8 mouse cellular contexts compared by ENCODE assay signal in the genomic region with DNA sequence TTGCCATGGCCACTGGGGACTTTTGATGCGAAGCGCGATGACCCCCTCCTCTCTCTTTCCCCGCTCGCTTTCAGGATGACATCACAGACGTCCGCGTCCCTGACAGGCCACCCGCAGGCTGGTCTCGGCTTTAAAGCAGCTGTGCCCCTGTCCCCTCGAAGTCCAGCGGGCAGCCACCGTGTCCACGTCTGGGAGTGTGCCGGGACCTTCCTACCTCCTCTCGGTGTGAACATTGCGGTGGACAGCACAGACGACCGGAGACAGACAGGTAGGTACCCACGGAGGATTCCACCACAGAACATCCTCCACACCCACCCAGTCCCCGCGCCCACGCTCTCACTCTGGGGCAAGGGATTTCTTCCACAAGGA. TPM values are rescaled to one million over a fixed set of nuclear protein-coding genes. Genes with fewer than 3 reads are reported as not detected.
A peak's percentile ranks its signal among the peaks of the same experiment; 100 is the strongest.
DNase-seq lines count a peak whose midpoint lies in the region; ATAC-seq and TF ChIP-seq lines count a peak whose summit lies in the region.

No protein-coding gene starts in this region.

- peak overlapping the region; percentile 34 for H3K4me3 ChIP-seq in cerebellum, adult 2 months (replicated peaks; ENCODE audit: insufficient read depth, low read depth, low read length)
- H3K4me3 ChIP-seq in lung, embryonic 16.5 days (ENCODE audit: low read length), result peak overlapping the region; percentile 15; the same call in 1 of the 2 replicates
- peak overlapping the region; percentile 64 for H3K4me3 ChIP-seq in hindbrain, embryonic 16.5 days (ENCODE audit: low read length)
- peak overlapping the region; percentile 75 for H3K4me3 ChIP-seq in midbrain, embryonic 16.5 days (ENCODE audit: low read depth, low read length)

- TF ChIP-seq POLR2A in cerebellum, adult 2 months (IDR thresholded peaks at IDR 0.05; ENCODE audit: borderline replicate concordance, insufficient read depth, low read length), result no peak

- no peaks in the 10 kb centered on the region for H3K9me3 ChIP-seq in lung, embryonic 16.5 days (ENCODE audit: control insufficient read depth, low read length)
- H3K9me3 ChIP-seq in hindbrain, embryonic 16.5 days (ENCODE audit: control insufficient read depth, low read length), result no peaks in the 10 kb centered on the region
- H3K9me3 ChIP-seq in midbrain, embryonic 16.5 days (replicated peaks; ENCODE audit: control insufficient read depth, low read length, poor library complexity, severe bottlenecking), result no peaks in the 10 kb centered on the region

- WGBS in cerebellum, adult 2 months, result under 1% methylated on average over 23 of the region's 23 CpGs
- 1% methylated on average over 23 of the region's 23 CpGs for WGBS in lung, embryonic 16.5 days
- WGBS in hindbrain, embryonic 16.5 days, result 2% methylated on average over 21 of the region's 23 CpGs
- WGBS in midbrain, embryonic 16.5 days, result under 1% methylated on average over 18 of the region's 23 CpGs

- peak overlapping the region; percentile 33 for H3K4me2 ChIP-seq in lung, embryonic 16.5 days (ENCODE audit: low read depth, low read length)
- peak overlapping the region; percentile 77 for H3K4me2 ChIP-seq in hindbrain, embryonic 16.5 days (ENCODE audit: low read length)
- H3K4me2 ChIP-seq in midbrain, embryonic 16.5 days (ENCODE audit: low read length), result peak overlapping the region; percentile 61

- ATAC-seq in cerebellum, adult (ENCODE audit: insufficient number of reproducible peaks, low FRiP score, low TSS enrichment), result no peak; the same call in 1 of the 2 replicates
- ATAC-seq in lung, embryonic 16.5 days (ENCODE audit: low read depth), result 0 out of 2 replicates have a peak, but pooled peaks have one; percentile 26
- peak; percentile 82 for ATAC-seq in hindbrain, embryonic 16.5 days
- ATAC-seq in midbrain, embryonic 16.5 days, result peak; percentile 77
- no peak for ATAC-seq in monocyte, adult 5-6 weeks (replicated peaks; ENCODE audit: insufficient number of reproducible peaks, low FRiP score, low TSS enrichment, poor library complexity, severe bottlenecking)

- no peak for DNase-seq in cerebellum, adult 2 months
- no peak for DNase-seq in lung, postnatal 36 days
- no peak for DNase-seq in natural killer cell, adult 2 months (ENCODE audit: low spot score in 2 of 2)

- H3K27ac ChIP-seq in cerebellum, adult 2 months (ENCODE audit: insufficient read depth, low read length), result no peak overlapping the region
- no peak overlapping the region for H3K27ac ChIP-seq in lung, embryonic 16.5 days (ENCODE audit: low read length)
- H3K27ac ChIP-seq in hindbrain, embryonic 16.5 days (ENCODE audit: low read depth, low read length), result peak overlapping the region; percentile 85
- peak overlapping the region; percentile 95 for H3K27ac ChIP-seq in midbrain, embryonic 16.5 days (ENCODE audit: low read length)

- TF ChIP-seq CTCF in cerebellum, adult 2 months (IDR thresholded peaks at IDR 0.05; ENCODE audit: borderline replicate concordance, insufficient read depth, low read depth, low read length), result no peak

- 0 out of 2 replicates have a peak, but pooled peaks cover 2% of the 10 kb centered on the region for H3K4me1 ChIP-seq in cerebellum, adult 2 months (ENCODE audit: control insufficient read depth, insufficient read depth, low read length)
- H3K4me1 ChIP-seq in lung, embryonic 16.5 days (replicated peaks; ENCODE audit: control insufficient read depth, insufficient read depth, low read length), result 0 out of 2 replicates have a peak, but pooled peaks cover 4% of the 10 kb centered on the region
- H3K4me1 ChIP-seq in hindbrain, embryonic 16.5 days (ENCODE audit: control insufficient read depth, insufficient read depth, low read depth, low read length), result peaks cover 37% of the 10 kb centered on the region
- peaks cover 38% of the 10 kb centered on the region for H3K4me1 ChIP-seq in midbrain, embryonic 16.5 days (ENCODE audit: control insufficient read depth, insufficient read depth, low read length)

- H3K27me3 ChIP-seq in cerebellum, adult 2 months (ENCODE audit: control insufficient read depth, insufficient read depth, low read length), result peaks cover 2% of the 10 kb centered on the region; the same call in 1 of the 2 replicates
- H3K27me3 ChIP-seq in lung, embryonic 16.5 days (ENCODE audit: control insufficient read depth, insufficient read depth, low read depth, low read length), result peaks cover 46% of the 10 kb centered on the region
- H3K27me3 ChIP-seq in hindbrain, embryonic 16.5 days (replicated peaks; ENCODE audit: control insufficient read depth, insufficient read depth, low read length), result no peaks in the 10 kb centered on the region
- H3K27me3 ChIP-seq in midbrain, embryonic 16.5 days (ENCODE audit: control insufficient read depth, insufficient read depth, low read depth, low read length), result no peaks in the 10 kb centered on the region

- no peaks in the 10 kb centered on the region for H3K36me3 ChIP-seq in lung, embryonic 16.5 days (ENCODE audit: control insufficient read depth, insufficient read depth, low read length)
- no peaks in the 10 kb centered on the region for H3K36me3 ChIP-seq in hindbrain, embryonic 16.5 days (ENCODE audit: control insufficient read depth, insufficient read depth, low read length)
- H3K36me3 ChIP-seq in midbrain, embryonic 16.5 days (ENCODE audit: control insufficient read depth, insufficient read depth, low read length), result no peaks in the 10 kb centered on the region

- H3K9ac ChIP-seq in lung, embryonic 16.5 days (ENCODE audit: low read length), result no peak overlapping the region
- H3K9ac ChIP-seq in hindbrain, embryonic 16.5 days (ENCODE audit: low read depth, low read length), result peak overlapping the region; percentile 74
- peak overlapping the region; percentile 72 for H3K9ac ChIP-seq in midbrain, embryonic 16.5 days (ENCODE audit: low read depth, low read length)

RNA-seq across cellular contexts. Expression of gene Aen, which starts 13.2 kb away (rescaled TPM):
- polyA plus RNA-seq in cerebellum, adult 2 months (2012; rRNA removed), result 23.7 and 27.2 TPM in 2 replicates
- polyA plus RNA-seq in lung, embryonic 16.5 days (2015; fragmentation: Nextera tagmentation; extraction: Ambion mirVana), result 27.6 TPM in 2 replicates
- 57.7 and 65.3 TPM in 2 replicates for polyA plus RNA-seq in hindbrain, embryonic 16.5 days (2015; fragmentation: Nextera tagmentation; extraction: Ambion mirVana)
- 48.5 and 54.0 TPM in 2 replicates for polyA plus RNA-seq in midbrain, embryonic 16.5 days (2015; fragmentation: Nextera tagmentation; extraction: Ambion mirVana)
- 30.6 to 58.9 TPM (median 31.2 TPM) in 3 replicates for total RNA-seq in monocyte, adult 5-6 weeks (2017)

RNA-seq across cellular contexts. Expression of gene Isg20, which starts 30.8 kb away (rescaled TPM):
- polyA plus RNA-seq in cerebellum, adult 2 months (2012; rRNA removed), result 1.8 and 3.0 TPM in 2 replicates
- polyA plus RNA-seq in lung, embryonic 16.5 days (2015; fragmentation: Nextera tagmentation; extraction: Ambion mirVana), result 12.8 and 21.5 TPM in 2 replicates
- 1.6 and 2.1 TPM in 2 replicates for polyA plus RNA-seq in hindbrain, embryonic 16.5 days (2015; fragmentation: Nextera tagmentation; extraction: Ambion mirVana)
- polyA plus RNA-seq in midbrain, embryonic 16.5 days (2015; fragmentation: Nextera tagmentation; extraction: Ambion mirVana), result 1.1 and 2.7 TPM in 2 replicates
- 25.2 to 43.8 TPM (median 37.3 TPM) in 3 replicates for total RNA-seq in monocyte, adult 5-6 weeks (2017)

RNA-seq across cellular contexts. Expression of gene Det1, which starts 35.4 kb away (rescaled TPM):
- polyA plus RNA-seq in cerebellum, adult 2 months (2012; rRNA removed), result 8.5 and 9.7 TPM in 2 replicates
- 16.9 and 17.7 TPM in 2 replicates for polyA plus RNA-seq in lung, embryonic 16.5 days (2015; fragmentation: Nextera tagmentation; extraction: Ambion mirVana)
- 9.9 and 12.1 TPM in 2 replicates for polyA plus RNA-seq in hindbrain, embryonic 16.5 days (2015; fragmentation: Nextera tagmentation; extraction: Ambion mirVana)
- polyA plus RNA-seq in midbrain, embryonic 16.5 days (2015; fragmentation: Nextera tagmentation; extraction: Ambion mirVana), result 14.0 and 14.1 TPM in 2 replicates
- total RNA-seq in monocyte, adult 5-6 weeks (2017), result 7.2 to 12.1 TPM (median 8.7 TPM) in 3 replicates

Comparison
In these comparisons a context has a peak if more than half of its experiments do, and no peak if none do; other contexts are left out.
1. H3K27ac ChIP-seq: peak in hindbrain, embryonic 16.5 days (single experiment) and midbrain, embryonic 16.5 days (single experiment); none in cerebellum, adult 2 months (single experiment) and lung, embryonic 16.5 days (single experiment).
2. H3K4me3 ChIP-seq: peak in every context shown above with its lines; median percentile 75 in midbrain, embryonic 16.5 days; 64 in hindbrain, embryonic 16.5 days; 34 in cerebellum, adult 2 months; 15 in lung, embryonic 16.5 days.
3. ATAC-seq: peak in lung, embryonic 16.5 days (single experiment), hindbrain, embryonic 16.5 days (single experiment) and midbrain, embryonic 16.5 days (single experiment); none in cerebellum, adult (single experiment) and monocyte, adult 5-6 weeks (single experiment).
4. Peak in every context shown above with its lines, with median percentiles within 50 percentile points of each other: H3K4me2 ChIP-seq.